8 mouse cellular contexts compared by ENCODE assay signal in genomic region chr13:23738677-23739068, GRCm38 (mm10). TPM values are rescaled to one million over a fixed set of nuclear protein-coding genes. Genes with fewer than 3 reads are reported as not detected.
A peak's percentile ranks its signal among the peaks of the same experiment; 100 is the strongest.
DNase-seq lines count a peak whose midpoint lies in the region; ATAC-seq and TF ChIP-seq lines count a peak whose summit lies in the region.

Gene Hist1h1c (plus strand): TSS chr13:23738808.

- H3K9ac ChIP-seq in intestine, postnatal 0 days (ENCODE audit: low read depth, low read length) = peak within 1 kb of the TSS; percentile 90
- peak within 1 kb of the TSS; percentile 81 for H3K9ac ChIP-seq in midbrain, embryonic 11.5 days (ENCODE audit: low read length)

- peak; percentile 46; the same call in 1 of the 2 replicates for TF ChIP-seq CTCF in intestine, postnatal 0 days (IDR thresholded peaks at IDR 0.05; ENCODE audit: low read depth)

- peaks cover 20% of the 10 kb centered on the region for H3K4me1 ChIP-seq in embryonic facial prominence, embryonic 10.5 days
- H3K4me1 ChIP-seq in intestine, postnatal 0 days (replicated peaks; ENCODE audit: control insufficient read depth, insufficient read depth, low read length) = no peaks in the 10 kb centered on the region
- H3K4me1 ChIP-seq in midbrain, embryonic 11.5 days (ENCODE audit: control insufficient read depth, insufficient read depth, low read length) = peaks cover 13% of the 10 kb centered on the region

- peak within 1 kb of the TSS; percentile 96 for H3K27ac ChIP-seq in embryonic facial prominence, embryonic 10.5 days (replicated peaks)
- H3K27ac ChIP-seq in intestine, postnatal 0 days (ENCODE audit: low read depth, low read length) = peak within 1 kb of the TSS; percentile 97
- H3K27ac ChIP-seq in midbrain, embryonic 11.5 days (ENCODE audit: low read depth, low read length) = peak within 1 kb of the TSS; percentile 98

- H3K4me3 ChIP-seq in embryonic facial prominence, embryonic 10.5 days = peak within 1 kb of the TSS; percentile 71
- H3K4me3 ChIP-seq in intestine, postnatal 0 days (ENCODE audit: low read depth, low read length) = peak within 1 kb of the TSS; percentile 60
- peak within 1 kb of the TSS; percentile 52 for H3K4me3 ChIP-seq in midbrain, embryonic 11.5 days (ENCODE audit: low read depth, low read length)

- peak; percentile 87 for ATAC-seq in intestine, postnatal 0 days
- ATAC-seq in midbrain, embryonic 11.5 days (ENCODE audit: low FRiP score) = peak; percentile 96

- under 1% methylated on average over 38 of the region's 38 CpGs for WGBS in embryonic facial prominence, embryonic 10.5 days
- WGBS in intestine, postnatal 0 days = under 1% methylated on average over 29 of the region's 38 CpGs
- 0% methylated on average over 32 of the region's 38 CpGs for WGBS in midbrain, embryonic 11.5 days

- H3K27me3 ChIP-seq in embryonic facial prominence, embryonic 10.5 days (replicated peaks; ENCODE audit: low read depth, poor library complexity, severe bottlenecking) = no peaks in the 10 kb centered on the region
- no peaks in the 10 kb centered on the region for H3K27me3 ChIP-seq in intestine, postnatal 0 days (replicated peaks; ENCODE audit: control insufficient read depth, insufficient read depth, low read length)
- H3K27me3 ChIP-seq in midbrain, embryonic 11.5 days (ENCODE audit: control insufficient read depth, insufficient read depth, low read length) = no peaks in the 10 kb centered on the region

- H3K4me2 ChIP-seq in intestine, postnatal 0 days (replicated peaks; ENCODE audit: low read depth) = peak within 1 kb of the TSS; percentile 85
- H3K4me2 ChIP-seq in midbrain, embryonic 11.5 days = peak within 1 kb of the TSS; percentile 93

- H3K9me3 ChIP-seq in embryonic facial prominence, embryonic 10.5 days = no peaks in the 10 kb centered on the region
- H3K9me3 ChIP-seq in intestine, postnatal 0 days (ENCODE audit: control insufficient read depth) = no peaks in the 10 kb centered on the region
- H3K9me3 ChIP-seq in midbrain, embryonic 11.5 days (ENCODE audit: control insufficient read depth, low read length) = no peaks in the 10 kb centered on the region

- DNase-seq in adrenal gland, postnatal 10 days = peak; percentile 95
- DNase-seq in embryonic facial prominence, embryonic 10.5 days (ENCODE audit: low spot score) = peak; percentile 94
- no peak for DNase-seq in gonadal fat pad, adult 2 months (ENCODE audit: low read depth)
- DNase-seq in left cerebral cortex, postnatal 4 days = peak; percentile 88
- DNase-seq in midbrain, embryonic 11.5 days (ENCODE audit: low spot score, missing footprints) = peak; percentile 99
- DNase-seq in right cerebral cortex, postnatal 4 days = peak; percentile 84
- peak; percentile 97 for DNase-seq in yolk sac, embryonic 10.5 days (ENCODE audit: low spot score)

- H3K36me3 ChIP-seq in embryonic facial prominence, embryonic 10.5 days (replicated peaks) = no peaks in the 10 kb centered on the region
- no peaks in the 10 kb centered on the region for H3K36me3 ChIP-seq in intestine, postnatal 0 days (ENCODE audit: control insufficient read depth, insufficient read depth)
- H3K36me3 ChIP-seq in midbrain, embryonic 11.5 days (ENCODE audit: control insufficient read depth, insufficient read depth, low read length) = no peaks in the 10 kb centered on the region

- intact Hi-C loops in left cerebral cortex, postnatal 4 days (cut with DNase I) = no loop called here

RNA-seq across cellular contexts. Expression of gene Hist1h1c, which starts in this region (rescaled TPM):
- total RNA-seq in adrenal gland, postnatal 10 days (2021) = 100 to 1,000 TPM; 366 to 432 TPM
- 9.1 and 9.2 TPM in 2 replicates for polyA plus RNA-seq in embryonic facial prominence, embryonic 10.5 days (2016; fragmentation: Nextera tagmentation; extraction: Ambion mirVana)
- polyA plus RNA-seq in gonadal fat pad, adult 2 months (2012; rRNA removed) = 70.6 and 72.3 TPM in 2 replicates
- polyA plus RNA-seq in intestine, postnatal 0 days (2015; fragmentation: Nextera tagmentation; extraction: Ambion mirVana) = 105 and 107 TPM in 2 replicates
- total RNA-seq in left cerebral cortex, postnatal 4 days (2021) = 100 to 1,000 TPM; 154 to 166 TPM
- 13.5 and 14.0 TPM in 2 replicates for polyA plus RNA-seq in midbrain, embryonic 11.5 days (2014; fragmentation: Nextera tagmentation; extraction: Ambion mirVana)
